Mouse (Mus musculus) lung, adult 2 months (tissue): ENCODE measurements around the gene Sel1l3.

Experiments
- CTCF ChIP-seq: fragments of 200-500 bp; IDR thresholded peaks from 2 replicates; pipeline ENCODE4 v1.5.1; 2011; ENCODE audit warnings: mild to moderate bottlenecking, low read length, control low read depth; ENCODE audit not compliant: insufficient read depth
- POLR2A ChIP-seq: fragments of 200-500 bp; IDR thresholded peaks from 2 replicates; pipeline ENCODE4 v1.6.1; 2011; ENCODE audit warnings: low read depth, mild to moderate bottlenecking, control low read depth, low read length, borderline replicate concordance; ENCODE audit errors: extremely low read depth

- no peak for TF ChIP-seq POLR2A
- TF ChIP-seq CTCF: no peak
Observed at GRCm38 (mm10) chr5:53259894-53260293, 46.2 kb upstream of the Sel1l3 start.
